Mouse (Mus musculus) brain, embryonic 14.5 days (tissue): ENCODE data around the gene Cend1.

Experiments
- CTCF ChIP-seq: fragments of 200-500 bp; IDR thresholded peaks from 2 replicates; pipeline ENCODE4 v1.5.1; 2012; ENCODE audit warnings: inconsistent platforms, mild to moderate bottlenecking, moderate library complexity, borderline replicate concordance; ENCODE audit not compliant: insufficient read depth, insufficient read length; ENCODE audit errors: extremely low read depth
- POLR2A ChIP-seq: fragments of 200-500 bp; IDR thresholded peaks from 2 replicates; pipeline ENCODE4 v1.6.1; 2012; ENCODE audit warnings: mild to moderate bottlenecking, inconsistent platforms, borderline replicate concordance; ENCODE audit not compliant: poor library complexity, insufficient read depth, insufficient read length, severe bottlenecking; ENCODE audit errors: extremely low read depth

DNA sequence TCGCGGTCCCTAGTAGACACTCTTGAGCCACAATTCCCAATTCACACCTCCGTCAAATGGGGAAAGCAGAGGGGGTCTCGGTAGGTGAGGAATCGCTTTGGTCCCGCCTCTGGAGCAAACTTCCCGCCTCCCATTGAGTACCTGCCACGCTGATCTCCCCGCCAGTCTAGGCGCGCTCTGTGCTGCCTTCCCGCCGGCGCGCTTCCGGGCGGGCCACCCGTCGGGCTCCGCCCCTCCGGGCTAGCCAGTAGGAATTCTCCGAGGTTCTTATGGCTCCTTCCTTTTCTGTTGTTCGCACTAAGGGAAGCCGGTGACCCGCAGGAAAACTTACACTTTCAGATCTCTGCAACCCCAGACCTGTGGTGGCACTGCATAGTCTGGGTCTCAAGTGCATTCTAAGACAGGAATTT lies 14.5 kb upstream of the Cend1 start, which contains the start of gene Pidd1:
- peak; percentile 44; the same call in 1 of the 2 replicates for TF ChIP-seq POLR2A
- TF ChIP-seq CTCF = no peak
